Mouse (Mus musculus): ENCODE results near the gene Slamf9. TPM values are rescaled to one million over a fixed set of nuclear protein-coding genes. Genes with fewer than 3 reads are reported as not detected.

Slamf9 gene
- total and polyA plus RNA-seq, 3 experiments, result 0.38 TPM; not detected in 2

DNA sequence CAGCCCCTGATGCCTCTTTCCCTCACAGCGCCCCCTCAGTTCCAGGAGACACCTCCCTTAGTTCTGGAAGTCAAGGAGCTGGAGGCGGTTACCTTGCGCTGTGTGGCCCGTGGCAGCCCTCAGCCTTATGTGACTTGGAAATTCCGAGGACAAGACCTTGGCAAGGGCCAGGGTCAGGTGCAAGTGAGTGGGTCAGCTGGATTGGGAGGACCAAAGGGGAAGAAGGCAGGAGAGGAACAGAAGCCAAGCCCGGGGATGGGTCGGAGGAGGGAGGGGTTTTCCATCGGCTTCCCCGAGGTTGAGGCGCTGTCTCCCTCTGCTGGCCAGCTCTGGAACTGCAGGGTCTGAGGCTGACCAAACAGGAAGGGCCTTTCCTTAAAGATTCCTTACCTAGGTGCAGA, 15.1 kb downstream of the Slamf9 start:
- TF ChIP-seq SIN3A (IDR thresholded peaks at IDR 0.05; ENCODE audit: low read length), result no peak
- no peak for TF ChIP-seq ZNF384 (IDR thresholded peaks at IDR 0.05; ENCODE audit: low read depth, low read length)
- no peak for TF ChIP-seq HCFC1 (IDR thresholded peaks at IDR 0.05; ENCODE audit: low read depth, low read length)
- no peak for TF ChIP-seq EP300 (IDR thresholded peaks at IDR 0.05; ENCODE audit: low read depth in 1 of 2, low read length in 2 of 2)
- peak; percentile 83 for TF ChIP-seq RAD21 (IDR thresholded peaks at IDR 0.05; ENCODE audit: low read depth, low read length)
- TF ChIP-seq JUND (IDR thresholded peaks at IDR 0.05; ENCODE audit: low read depth, low read length), result no peak
- TF ChIP-seq MAZ (IDR thresholded peaks at IDR 0.05; ENCODE audit: low read depth, low read length), result peak; percentile 54; the same call in 1 of the 2 replicates
- peak; percentile 91 to 98 (median 97) for TF ChIP-seq CTCF (IDR thresholded peaks at IDR 0.05 in 2 of 3, conservative IDR thresholded peaks at IDR 0.05 in 1 of 3; ENCODE audit: control insufficient read depth in 1 of 3, insufficient read depth in 1 of 3, low read depth in 2 of 3, low read length in 3 of 3, poor library complexity in 1 of 3, severe bottlenecking in 1 of 3)
- TF ChIP-seq CHD2 (IDR thresholded peaks at IDR 0.05; ENCODE audit: low read length), result no peak
- TF ChIP-seq ELF1 (IDR thresholded peaks at IDR 0.05; ENCODE audit: low read depth, low read length), result no peak
- no peak for TF ChIP-seq RCOR1 (IDR thresholded peaks at IDR 0.05; ENCODE audit: low read depth, low read length)
- peak; percentile 66 for TF ChIP-seq ZC3H11A (IDR thresholded peaks at IDR 0.05; ENCODE audit: low read depth, low read length)
- no peak for TF ChIP-seq MAX (IDR thresholded peaks at IDR 0.05; ENCODE audit: low read length)
- no peak for TF ChIP-seq GABPA (IDR thresholded peaks at IDR 0.05; ENCODE audit: low read depth, low read length)
- TF ChIP-seq CHD1 (IDR thresholded peaks at IDR 0.05; ENCODE audit: low read depth, low read length), result no peak
- TF ChIP-seq KAT2A (conservative IDR thresholded peaks at IDR 0.05; ENCODE audit: low read depth, low read length), result no peak
- TF ChIP-seq TCF12 (IDR thresholded peaks at IDR 0.05; ENCODE audit: low read depth, low read length), result 0 out of 2 replicates have a peak, but pooled peaks have one; percentile 11
- no peak for TF ChIP-seq USF1 (IDR thresholded peaks at IDR 0.05; ENCODE audit: low read depth, low read length)
- peak; percentile 90 for TF ChIP-seq SMC3 (IDR thresholded peaks at IDR 0.05; ENCODE audit: low read depth, low read length)
- Histone ChIP-seq H3K27me3 (ENCODE audit: control insufficient read depth in 1 of 2, insufficient read depth in 2 of 2, low read length in 2 of 2) (peaks cover 4% of the 10 kb centered on the region in 2 experiments; a peak in 2 of 4 replicates), H3K79me2 (ENCODE audit: control insufficient read depth, insufficient read depth, low read length, poor library complexity) (no peaks in the 10 kb centered on the region), H3K4me3 (ENCODE audit: control insufficient read depth in 1 of 2, insufficient read depth in 1 of 2, low read depth in 2 of 2, low read length in 2 of 2) (no peak overlapping the region), H3K27ac (ENCODE audit: control insufficient read depth, low read depth, low read length) (no peak overlapping the region), H3K9ac (ENCODE audit: control insufficient read depth, low read depth, low read length, poor library complexity, severe bottlenecking) (no peak overlapping the region), H3K9me3 (replicated peaks; ENCODE audit: insufficient read depth, low read length) (no peaks in the 10 kb centered on the region), H3K4me1 (ENCODE audit: control insufficient read depth in 1 of 2, insufficient read depth in 2 of 2, low read length in 2 of 2) (no peaks in the 10 kb centered on the region), H3K36me3 (ENCODE audit: control insufficient read depth in 1 of 2, insufficient read depth in 2 of 2, low read length in 2 of 2) (no peaks in the 10 kb centered on the region)
- peak; percentile 71 for DNase-seq (ENCODE audit: low read depth, low spot score)

DNA sequence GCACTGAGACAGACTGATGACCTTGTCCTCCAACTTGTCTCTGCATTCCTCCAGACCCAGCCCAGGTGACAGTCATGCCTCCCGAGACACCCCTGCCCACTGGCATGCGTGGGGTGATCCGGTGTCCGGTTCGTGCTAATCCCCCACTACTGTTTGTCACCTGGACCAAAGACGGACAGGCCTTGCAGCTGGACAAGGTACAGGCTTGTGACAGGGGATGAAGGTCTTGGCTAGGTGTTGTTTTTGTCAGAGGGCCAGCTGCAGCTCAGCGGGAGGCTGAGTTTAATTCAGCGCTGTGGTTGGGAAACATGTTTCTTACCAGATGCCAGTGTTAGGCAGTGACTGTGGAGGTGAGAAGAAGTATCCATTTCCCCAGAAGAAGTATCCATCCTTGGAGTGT, 16.9 kb downstream of the Slamf9 start:
- no peak for DNase-seq (ENCODE audit: low read depth, low spot score)
- no peaks in the 10 kb centered on the region for H3K9me3 ChIP-seq (replicated peaks; ENCODE audit: insufficient read depth, low read length)
- H3K4me1 ChIP-seq (ENCODE audit: control insufficient read depth in 1 of 2, insufficient read depth in 2 of 2, low read length in 2 of 2), result no peaks in the 10 kb centered on the region
- H3K4me3 ChIP-seq (ENCODE audit: control insufficient read depth in 1 of 2, insufficient read depth in 1 of 2, low read depth in 2 of 2, low read length in 2 of 2), result no peak overlapping the region
- no peak overlapping the region for H3K9ac ChIP-seq (ENCODE audit: control insufficient read depth, low read depth, low read length, poor library complexity, severe bottlenecking)
- H3K79me2 ChIP-seq (ENCODE audit: control insufficient read depth, insufficient read depth, low read length, poor library complexity), result no peaks in the 10 kb centered on the region
- peaks cover 0 to 2% of the 10 kb centered on the region in 2 experiments; a peak in 2 of 4 replicates for H3K27me3 ChIP-seq (ENCODE audit: control insufficient read depth in 1 of 2, insufficient read depth in 2 of 2, low read length in 2 of 2)
- TF ChIP-seq MEF2A (IDR thresholded peaks at IDR 0.05; ENCODE audit: extremely low read depth, insufficient replicate concordance, low read depth, low read length, poor library complexity, severe bottlenecking) (no peak), TAL1 (IDR thresholded peaks at IDR 0.05; ENCODE audit: low read length) (no peak), HCFC1 (IDR thresholded peaks at IDR 0.05; ENCODE audit: low read depth, low read length) (no peak), E2F4 (IDR thresholded peaks at IDR 0.05; ENCODE audit: borderline replicate concordance, low read depth, low read length) (no peak), ZMIZ1 (IDR thresholded peaks at IDR 0.05; ENCODE audit: low read depth, low read length) (no peak), MAX (IDR thresholded peaks at IDR 0.05; ENCODE audit: low read length) (no peak), MAFK (IDR thresholded peaks at IDR 0.05; ENCODE audit: borderline replicate concordance, low read depth, low read length) (no peak), NRF1 (IDR thresholded peaks at IDR 0.05; ENCODE audit: insufficient read depth, low read depth, low read length, poor library complexity, severe bottlenecking) (no peak), RCOR1 (IDR thresholded peaks at IDR 0.05; ENCODE audit: low read depth, low read length) (no peak), SIN3A (IDR thresholded peaks at IDR 0.05; ENCODE audit: low read length) (no peak), SMC3 (IDR thresholded peaks at IDR 0.05; ENCODE audit: low read depth, low read length) (no peak), POLR2AphosphoS5 (IDR thresholded peaks at IDR 0.05; ENCODE audit: borderline replicate concordance, low read depth, low read length) (no peak), POLR2A (IDR thresholded peaks at IDR 0.05; ENCODE audit: control insufficient read depth in 1 of 2, insufficient read depth in 1 of 2, low read depth in 1 of 2, low read length in 2 of 2, poor library complexity in 1 of 2) (no peak)
- no peaks in the 10 kb centered on the region for H3K36me3 ChIP-seq (ENCODE audit: control insufficient read depth in 1 of 2, insufficient read depth in 2 of 2, low read length in 2 of 2)
- no peak overlapping the region for H3K27ac ChIP-seq (ENCODE audit: control insufficient read depth, low read depth, low read length)

Measured in MEL (cell line).